Mouse (Mus musculus): ENCODE results near the gene Ubxn10. TPM values are rescaled to one million over a fixed set of nuclear protein-coding genes. Genes with fewer than 3 reads are reported as not detected.

Ubxn10 gene
- polyA plus RNA-seq, 1 experiment from 2014 or later: 4.5 TPM

DNA sequence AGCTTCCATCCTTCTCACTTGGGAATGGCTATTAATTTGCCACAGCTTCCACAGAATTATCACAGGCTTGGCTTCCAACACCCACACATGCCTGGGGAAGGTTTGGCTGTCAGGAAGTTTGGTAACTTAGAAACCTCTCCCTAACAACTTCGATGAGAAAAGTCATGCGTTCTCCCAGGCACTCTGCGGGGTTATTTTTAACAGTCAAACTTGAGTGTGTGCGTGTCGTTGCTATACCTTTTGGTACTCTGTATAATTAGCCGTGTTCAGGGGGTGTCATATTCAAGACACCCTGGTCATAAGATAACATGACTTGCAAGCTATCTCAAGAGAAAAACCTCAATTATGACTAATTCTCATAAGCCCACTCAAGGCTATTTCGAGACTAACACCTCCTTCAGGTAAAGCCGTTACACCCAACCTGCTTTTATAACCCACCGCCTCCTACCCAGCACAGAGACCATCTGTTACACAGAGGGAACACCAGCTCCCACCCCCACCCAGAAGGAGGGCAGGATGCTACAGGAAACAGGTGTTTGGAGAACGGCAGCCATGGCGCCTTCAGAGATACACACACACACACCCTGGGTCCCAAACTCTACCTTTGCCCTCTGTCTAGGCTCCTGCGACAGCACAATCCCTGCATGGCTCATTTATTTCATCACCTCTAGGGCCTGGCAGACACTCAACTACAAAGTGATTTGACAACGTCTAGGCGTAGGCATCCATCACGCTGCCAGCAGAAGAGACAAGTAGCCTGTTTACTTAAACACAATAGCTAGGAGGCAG, 13.3 kb downstream of the Ubxn10 start:
- H3K27ac ChIP-seq (ENCODE audit: low read depth, low read length): no peak overlapping the region
- peak overlapping the region; percentile 59; the same call in 1 of the 2 replicates for H3K4me2 ChIP-seq (ENCODE audit: low read length)
- H3K4me1 ChIP-seq (ENCODE audit: control insufficient read depth, insufficient read depth, low read depth, low read length): peaks cover 20% of the 10 kb centered on the region
- H3K36me3 ChIP-seq (ENCODE audit: control insufficient read depth, insufficient read depth, low read length): no peaks in the 10 kb centered on the region
- no peak overlapping the region for H3K9ac ChIP-seq (ENCODE audit: low read depth, low read length)
- no peak for ATAC-seq
- no peaks in the 10 kb centered on the region for H3K27me3 ChIP-seq (replicated peaks; ENCODE audit: control insufficient read depth, insufficient read depth, low read length)
- H3K4me3 ChIP-seq (ENCODE audit: low read length): no peak overlapping the region
- no peaks in the 10 kb centered on the region for H3K9me3 ChIP-seq (ENCODE audit: control insufficient read depth, low read length)
- WGBS: 62% methylated on average over 15 of the region's 15 CpGs

DNA sequence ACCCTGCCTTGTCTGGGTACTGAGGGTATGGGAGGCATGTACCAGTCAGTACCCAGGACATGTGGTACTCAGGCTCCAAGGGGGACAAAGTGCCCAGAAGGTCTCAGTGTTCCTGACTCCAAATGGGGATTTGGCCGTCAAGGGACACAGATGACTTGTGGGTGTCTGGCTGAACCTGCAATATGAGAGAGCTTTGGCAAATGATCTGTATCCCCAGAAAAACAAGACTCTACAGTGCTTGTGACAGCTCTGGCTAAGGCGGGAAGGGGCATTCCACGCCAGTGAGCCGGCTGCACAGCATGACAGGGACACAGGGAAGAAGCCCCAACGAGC, 17.7 kb downstream of the Ubxn10 start:
- Histone ChIP-seq H3K36me3 (ENCODE audit: control insufficient read depth, insufficient read depth, low read length) (no peaks in the 10 kb centered on the region), H3K4me3 (ENCODE audit: low read length) (no peak overlapping the region), H3K9ac (ENCODE audit: low read depth, low read length) (no peak overlapping the region), H3K27ac (ENCODE audit: low read depth, low read length) (no peak overlapping the region), H3K27me3 (replicated peaks; ENCODE audit: control insufficient read depth, insufficient read depth, low read length) (no peaks in the 10 kb centered on the region), H3K4me2 (ENCODE audit: low read length) (no peak overlapping the region), H3K9me3 (ENCODE audit: control insufficient read depth, low read length) (no peaks in the 10 kb centered on the region), H3K4me1 (ENCODE audit: control insufficient read depth, insufficient read depth, low read depth, low read length) (peaks cover 7% of the 10 kb centered on the region)
- no peak for ATAC-seq
- WGBS: 72% methylated on average over 5 of the region's 5 CpGs

DNA sequence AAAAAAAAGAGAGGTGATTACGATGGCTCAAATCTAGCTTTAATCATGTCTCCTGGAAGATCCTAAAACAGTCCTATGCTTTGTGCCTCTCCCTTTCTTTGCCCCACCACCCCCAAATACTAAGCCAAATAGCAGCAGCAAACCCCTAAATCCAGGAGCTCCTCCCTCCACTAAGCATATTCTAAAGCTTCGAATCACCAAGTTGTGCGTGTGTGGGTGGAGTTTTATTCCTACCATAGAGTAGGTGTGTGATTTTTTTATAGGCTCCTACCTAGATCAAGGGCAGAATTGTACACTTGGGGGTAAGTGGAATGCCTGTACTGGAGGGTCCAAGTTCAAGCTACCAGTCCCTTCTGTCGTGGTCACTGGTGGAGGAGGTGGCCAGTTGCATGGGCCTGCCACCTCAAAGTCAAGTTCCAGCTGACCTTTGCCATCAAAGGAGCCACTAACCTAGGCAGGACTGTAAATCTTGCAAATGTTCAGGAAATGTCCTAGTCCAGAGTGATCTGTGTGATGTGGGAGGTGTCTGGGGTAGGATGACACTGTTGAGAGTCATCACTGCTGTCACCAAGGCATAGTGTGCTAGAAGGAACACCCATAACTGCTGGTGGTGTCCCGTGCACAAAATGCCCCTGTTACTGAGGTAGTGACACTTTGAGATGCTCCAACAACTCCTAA, 18.2 kb downstream of the Ubxn10 start:
- Histone ChIP-seq H3K27ac (ENCODE audit: low read depth, low read length) (no peak overlapping the region), H3K36me3 (ENCODE audit: control insufficient read depth, insufficient read depth, low read length) (no peaks in the 10 kb centered on the region), H3K9ac (ENCODE audit: low read depth, low read length) (no peak overlapping the region), H3K4me1 (ENCODE audit: control insufficient read depth, insufficient read depth, low read depth, low read length) (0 out of 2 replicates have a peak, but pooled peaks cover 2% of the 10 kb centered on the region), H3K9me3 (ENCODE audit: control insufficient read depth, low read length) (no peaks in the 10 kb centered on the region), H3K4me3 (ENCODE audit: low read length) (no peak overlapping the region), H3K4me2 (ENCODE audit: low read length) (no peak overlapping the region), H3K27me3 (replicated peaks; ENCODE audit: control insufficient read depth, insufficient read depth, low read length) (no peaks in the 10 kb centered on the region)
- no peak for ATAC-seq
- WGBS: 87% methylated on average over 5 of the region's 5 CpGs

DNA sequence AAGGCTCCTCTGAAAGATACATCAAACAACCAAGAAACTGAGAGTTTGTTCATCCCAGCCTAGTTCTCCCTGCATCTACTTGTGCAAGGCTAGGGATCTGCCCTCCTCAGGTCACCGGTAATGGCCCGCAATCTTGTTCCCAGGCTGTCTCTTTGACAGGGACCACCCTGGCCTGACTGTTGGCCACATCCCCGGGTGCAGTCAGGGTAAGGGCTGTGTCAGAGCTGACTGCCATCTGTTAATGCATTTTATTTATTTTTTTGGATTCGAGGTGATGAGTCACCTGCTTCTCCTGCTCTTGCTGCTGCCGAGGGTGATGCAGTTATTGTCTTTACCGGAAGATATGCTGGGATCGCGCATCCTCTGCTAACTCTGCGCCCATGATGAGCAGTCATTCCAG, 20.3 kb downstream of the Ubxn10 start:
- WGBS: 93% methylated on average over 9 of the region's 9 CpGs
- H3K4me1 ChIP-seq (ENCODE audit: control insufficient read depth, insufficient read depth, low read depth, low read length): no peaks in the 10 kb centered on the region
- H3K9me3 ChIP-seq (ENCODE audit: control insufficient read depth, low read length): no peaks in the 10 kb centered on the region
- no peaks in the 10 kb centered on the region for H3K36me3 ChIP-seq (ENCODE audit: control insufficient read depth, insufficient read depth, low read length)
- H3K9ac ChIP-seq (ENCODE audit: low read depth, low read length): no peak overlapping the region
- no peaks in the 10 kb centered on the region for H3K27me3 ChIP-seq (replicated peaks; ENCODE audit: control insufficient read depth, insufficient read depth, low read length)
- ATAC-seq: no peak
- no peak overlapping the region for H3K4me2 ChIP-seq (ENCODE audit: low read length)
- H3K27ac ChIP-seq (ENCODE audit: low read depth, low read length): no peak overlapping the region
- no peak overlapping the region for H3K4me3 ChIP-seq (ENCODE audit: low read length)

GRCm38 (mm10) chr4:138714186-138714585, 22.8 kb downstream of the Ubxn10 start:
- no peak overlapping the region for H3K4me3 ChIP-seq (ENCODE audit: low read length)
- H3K9ac ChIP-seq (ENCODE audit: low read depth, low read length): no peak overlapping the region
- no peaks in the 10 kb centered on the region for H3K36me3 ChIP-seq (ENCODE audit: control insufficient read depth, insufficient read depth, low read length)
- 100% methylated on average over 1 of the region's 1 CpGs for WGBS
- H3K27ac ChIP-seq (ENCODE audit: low read depth, low read length): no peak overlapping the region
- no peak overlapping the region for H3K4me2 ChIP-seq (ENCODE audit: low read length)
- H3K4me1 ChIP-seq (ENCODE audit: control insufficient read depth, insufficient read depth, low read depth, low read length): peaks cover 14% of the 10 kb centered on the region
- no peaks in the 10 kb centered on the region for H3K9me3 ChIP-seq (ENCODE audit: control insufficient read depth, low read length)
- ATAC-seq: no peak
- no peaks in the 10 kb centered on the region for H3K27me3 ChIP-seq (replicated peaks; ENCODE audit: control insufficient read depth, insufficient read depth, low read length)

DNA sequence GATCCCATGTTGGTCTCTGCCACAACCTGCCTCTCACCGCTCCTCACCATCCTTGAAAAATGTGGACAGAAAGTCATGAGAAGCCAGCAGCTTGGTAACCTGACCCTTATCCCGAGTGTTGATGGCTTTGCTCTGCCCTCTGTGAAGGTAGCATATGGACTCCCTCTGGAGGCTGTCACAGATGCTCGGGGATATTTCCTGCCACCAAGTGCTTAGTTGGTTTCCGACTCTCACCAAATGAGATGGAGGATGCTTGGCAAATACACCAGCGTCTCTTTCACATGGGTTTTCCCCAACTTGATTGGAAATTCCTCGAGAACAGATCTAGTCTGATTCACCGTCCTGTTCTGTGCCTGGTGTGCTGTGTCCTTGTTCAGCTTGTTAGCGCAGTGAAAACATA, 24.3 kb downstream of the Ubxn10 start:
- Histone ChIP-seq H3K9ac (ENCODE audit: low read depth, low read length) (no peak overlapping the region), H3K4me3 (ENCODE audit: low read length) (no peak overlapping the region), H3K27me3 (replicated peaks; ENCODE audit: control insufficient read depth, insufficient read depth, low read length) (no peaks in the 10 kb centered on the region), H3K36me3 (ENCODE audit: control insufficient read depth, insufficient read depth, low read length) (no peaks in the 10 kb centered on the region), H3K4me1 (ENCODE audit: control insufficient read depth, insufficient read depth, low read depth, low read length) (peaks cover 16% of the 10 kb centered on the region), H3K9me3 (ENCODE audit: control insufficient read depth, low read length) (no peaks in the 10 kb centered on the region), H3K27ac (ENCODE audit: low read depth, low read length) (no peak overlapping the region), H3K4me2 (ENCODE audit: low read length) (no peak overlapping the region)
- WGBS: 75% methylated on average over 8 of the region's 8 CpGs
- no peak for ATAC-seq

GRCm38 (mm10) chr4:138712096-138712495, 24.9 kb downstream of the Ubxn10 start:
- Histone ChIP-seq H3K9ac (ENCODE audit: low read depth, low read length) (no peak overlapping the region), H3K4me3 (ENCODE audit: low read length) (no peak overlapping the region), H3K9me3 (ENCODE audit: control insufficient read depth, low read length) (no peaks in the 10 kb centered on the region), H3K27me3 (replicated peaks; ENCODE audit: control insufficient read depth, insufficient read depth, low read length) (no peaks in the 10 kb centered on the region), H3K4me2 (ENCODE audit: low read length) (no peak overlapping the region), H3K4me1 (ENCODE audit: control insufficient read depth, insufficient read depth, low read depth, low read length) (peaks cover 16% of the 10 kb centered on the region), H3K27ac (ENCODE audit: low read depth, low read length) (no peak overlapping the region), H3K36me3 (ENCODE audit: control insufficient read depth, insufficient read depth, low read length) (no peaks in the 10 kb centered on the region)
- no peak for ATAC-seq
- 86% methylated on average over 11 of the region's 11 CpGs for WGBS

GRCm38 (mm10) chr4:138711051-138711820, 25.7 kb downstream of the Ubxn10 start:
- Histone ChIP-seq H3K9ac (ENCODE audit: low read depth, low read length) (no peak overlapping the region; the same call in 1 of the 2 replicates), H3K4me3 (ENCODE audit: low read length) (no peak overlapping the region), H3K4me1 (ENCODE audit: control insufficient read depth, insufficient read depth, low read depth, low read length) (peaks cover 16% of the 10 kb centered on the region), H3K4me2 (ENCODE audit: low read length) (no peak overlapping the region), H3K27ac (ENCODE audit: low read depth, low read length) (peak overlapping the region; percentile 74), H3K27me3 (replicated peaks; ENCODE audit: control insufficient read depth, insufficient read depth, low read length) (no peaks in the 10 kb centered on the region), H3K36me3 (ENCODE audit: control insufficient read depth, insufficient read depth, low read length) (no peaks in the 10 kb centered on the region), H3K9me3 (ENCODE audit: control insufficient read depth, low read length) (no peaks in the 10 kb centered on the region)
- ATAC-seq: peak; percentile 24; the same call in 1 of the 2 replicates
- 63% methylated on average over 17 of the region's 17 CpGs for WGBS

- no peak overlapping the region for H3K4me3 ChIP-seq (ENCODE audit: low read length)
- peak overlapping the region; percentile 74 for H3K27ac ChIP-seq (ENCODE audit: low read depth, low read length)
- H3K4me2 ChIP-seq (ENCODE audit: low read length): no peak overlapping the region
- H3K4me1 ChIP-seq (ENCODE audit: control insufficient read depth, insufficient read depth, low read depth, low read length): peaks cover 16% of the 10 kb centered on the region
- peak; percentile 72 for ATAC-seq
- H3K9ac ChIP-seq (ENCODE audit: low read depth, low read length): no peak overlapping the region; the same call in 1 of the 2 replicates
- no peaks in the 10 kb centered on the region for H3K9me3 ChIP-seq (ENCODE audit: control insufficient read depth, low read length)
- no peaks in the 10 kb centered on the region for H3K27me3 ChIP-seq (replicated peaks; ENCODE audit: control insufficient read depth, insufficient read depth, low read length)
- no peaks in the 10 kb centered on the region for H3K36me3 ChIP-seq (ENCODE audit: control insufficient read depth, insufficient read depth, low read length)
- 43% methylated on average over 11 of the region's 11 CpGs for WGBS
Measured at GRCm38 (mm10) chr4:138710633-138711032, 26.3 kb downstream of the Ubxn10 start.
